Mouse (Mus musculus) MEL-GATA-1-ER (cell line): ENCODE measurements at regions not wholly inside any gene's neighbourhood (a gene's known extent, or its start where the extent isn't known, plus 50 kb on each side); places are given as distances from the start of the nearest gene placed in this dataset.

ENCODE experiments used
- DNase-seq: peaks from one replicate; pipeline ENCODE4 v3.0.0-alpha.2; 2012; ENCODE audit warnings: low read depth; ENCODE audit errors: extremely low read depth

GRCm38 (mm10) chr8:86428998-86429651 lies 151.4 kb downstream of the Abcc12 start:
- DNase-seq = no peak

GRCm38 (mm10) chr8:86428131-86428530 lies 152.4 kb downstream of the Abcc12 start:
- no peak for DNase-seq

- no peak for DNase-seq
Observed at GRCm38 (mm10) chr8:86426056-86426455, 154.4 kb downstream of the Abcc12 start.

GRCm38 (mm10) chr8:86425382-86425781 lies 155.1 kb downstream of the Abcc12 start:
- DNase-seq = no peak

GRCm38 (mm10) chr8:86419059-86419651 lies 161.3 kb downstream of the Abcc12 start:
- DNase-seq = no peak

- DNase-seq = no peak
Observed at GRCm38 (mm10) chr8:86418414-86418981, 162.0 kb downstream of the Abcc12 start.

- no peak for DNase-seq
Observed at GRCm38 (mm10) chr8:86415208-86415607, 165.3 kb downstream of the Abcc12 start.

- DNase-seq = no peak
Observed at GRCm38 (mm10) chr8:86411232-86411631, 169.3 kb downstream of the Abcc12 start.

GRCm38 (mm10) chr8:86406196-86406595 lies 174.3 kb downstream of the Abcc12 start:
- no peak for DNase-seq

GRCm38 (mm10) chr8:86403434-86403833 lies 177.1 kb downstream of the Abcc12 start:
- no peak for DNase-seq

- DNase-seq = no peak
Observed at GRCm38 (mm10) chr8:86401946-86402345, 178.5 kb downstream of the Abcc12 start.

- no peak for DNase-seq
Observed at GRCm38 (mm10) chr8:86395121-86395520, 185.4 kb downstream of the Abcc12 start.

- DNase-seq = no peak
Observed at GRCm38 (mm10) chr8:86393835-86394234, 186.7 kb downstream of the Abcc12 start.

GRCm38 (mm10) chr8:86393374-86393773 lies 187.1 kb downstream of the Abcc12 start:
- no peak for DNase-seq

- DNase-seq = no peak
Observed at GRCm38 (mm10) chr8:86390715-86391114, 189.8 kb downstream of the Abcc12 start.

GRCm38 (mm10) chr8:86389690-86390671 lies 190.5 kb downstream of the Abcc12 start:
- DNase-seq = no peak

- DNase-seq = no peak
Observed at GRCm38 (mm10) chr8:86385236-86385635, 195.2 kb downstream of the Abcc12 start.

GRCm38 (mm10) chr8:86381977-86382376 lies 198.5 kb downstream of the Abcc12 start:
- no peak for DNase-seq

- DNase-seq = no peak
Observed at GRCm38 (mm10) chr8:86368062-86368461, 212.4 kb downstream of the Abcc12 start.

GRCm38 (mm10) chr8:86366636-86367035 lies 213.8 kb downstream of the Abcc12 start:
- DNase-seq = no peak

GRCm38 (mm10) chr8:86365726-86366125 lies 214.8 kb downstream of the Abcc12 start:
- no peak for DNase-seq

- peak; percentile 5 for DNase-seq
Observed at GRCm38 (mm10) chr8:86364898-86365297, 215.6 kb downstream of the Abcc12 start.
